15 mouse cellular contexts compared by ENCODE assay signal in the genomic region with DNA sequence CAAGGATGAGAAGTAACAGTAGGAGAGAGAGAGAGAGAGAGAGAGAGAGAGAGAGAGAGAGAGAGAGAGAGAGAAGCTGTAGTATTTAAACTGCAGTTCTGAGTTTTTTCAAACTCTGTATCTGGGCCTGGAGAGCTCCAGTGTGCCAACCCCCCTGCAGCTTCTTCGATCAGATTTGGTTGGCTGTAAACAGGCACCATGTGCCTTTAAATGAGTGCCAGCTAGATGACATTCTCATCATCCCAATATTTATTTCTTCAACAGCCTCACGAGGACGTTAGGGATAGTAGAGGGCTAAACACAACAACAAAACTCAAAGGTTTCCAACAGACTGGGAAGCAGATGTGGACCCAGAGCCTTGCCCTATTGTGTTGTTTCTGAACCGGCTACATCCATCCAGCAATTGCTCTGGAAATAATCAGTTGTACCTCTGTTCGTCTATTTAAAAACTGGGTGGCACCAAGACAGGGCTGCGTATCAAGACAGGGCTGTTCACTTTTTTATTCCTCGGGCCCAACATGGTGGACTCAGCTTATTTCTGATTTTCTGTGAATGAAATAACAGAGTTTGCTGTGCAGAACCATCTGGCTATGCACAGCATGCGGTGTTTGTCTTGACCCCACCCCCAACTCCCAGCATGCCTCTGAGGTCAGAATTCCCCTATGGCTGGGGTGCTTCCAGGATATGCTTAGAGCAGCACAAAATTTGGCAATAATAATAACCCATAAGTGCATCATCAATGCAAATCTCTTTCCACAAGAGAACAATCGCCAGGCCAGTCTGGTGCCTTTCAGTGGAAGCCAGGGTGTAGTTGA. TPM values are rescaled to one million over a fixed set of nuclear protein-coding genes. Genes with fewer than 3 reads are reported as not detected.
DNase-seq lines count a peak whose midpoint lies in the region; ATAC-seq and TF ChIP-seq lines count a peak whose summit lies in the region.
"Had no signal": no experiment of that assay in that cellular context is flagged by ENCODE, and none has a peak within 500 bp of the region (broad histone marks: within the 10 kb centered on the region; RNA-seq: fewer than 3 reads in every experiment).

No protein-coding gene starts in this region.

- H3K27ac ChIP-seq in liver, adult 2 months (replicated peaks; ENCODE audit: insufficient read depth, low read depth, low read length) = no peak overlapping the region
- peak overlapping the region; percentile 22; the same call in 1 of the 2 replicates for H3K27ac ChIP-seq in stomach, embryonic 14.5 days (ENCODE audit: low read length)
- H3K27ac ChIP-seq in hindbrain, embryonic 10.5 days = no peak overlapping the region
- H3K27ac ChIP-seq: forebrain, embryonic 10.5 days; hindbrain, embryonic 15.5 days; kidney, embryonic 15.5 days; limb, embryonic 15.5 days had no signal

- 62% methylated on average over 9 of the region's 9 CpGs for WGBS in liver, adult 2 months
- 66% methylated on average over 9 of the region's 9 CpGs for WGBS in stomach, embryonic 14.5 days
- WGBS in hindbrain, embryonic 10.5 days = 75% methylated on average over 9 of the region's 9 CpGs

- peaks cover 2% of the 10 kb centered on the region; the same call in 1 of the 2 replicates for H3K27me3 ChIP-seq in liver, adult 2 months (ENCODE audit: control insufficient read depth, insufficient read depth, low read length)
- no peaks in the 10 kb centered on the region for H3K27me3 ChIP-seq in stomach, embryonic 14.5 days (ENCODE audit: control insufficient read depth, insufficient read depth, low read length)
- no peaks in the 10 kb centered on the region for H3K27me3 ChIP-seq in hindbrain, embryonic 10.5 days (ENCODE audit: insufficient read depth, poor library complexity, severe bottlenecking)
- H3K27me3 ChIP-seq: hindbrain, embryonic 15.5 days; kidney, embryonic 15.5 days; limb, embryonic 15.5 days had no signal

- no peak for ATAC-seq in stomach, embryonic 14.5 days (ENCODE audit: insufficient number of reproducible peaks, insufficient read depth, low FRiP score, low read depth)
- ATAC-seq: lung, postnatal 0 days had no signal

- no peak for TF ChIP-seq CTCF in liver, adult 2 months (IDR thresholded peaks at IDR 0.05; ENCODE audit: low read depth, low read length)

- no peak overlapping the region for H3K9ac ChIP-seq in liver, adult 2 months (ENCODE audit: low read depth, low read length)
- no peak overlapping the region for H3K9ac ChIP-seq in stomach, embryonic 14.5 days (replicated peaks; ENCODE audit: low read depth, low read length)
- H3K9ac ChIP-seq: hindbrain, embryonic 15.5 days; kidney, embryonic 15.5 days; limb, embryonic 15.5 days had no signal

- DNase-seq in adrenal gland, postnatal 10 days = peak; percentile 13
- DNase-seq in adrenal gland, adult 18-20 months (ENCODE audit: low spot score in 2 of 2) = no peak
- DNase-seq in liver, adult 2 months (ENCODE audit: extremely low read depth, low read depth, low spot score) = peak; percentile 32
- DNase-seq in liver = no peak
- peak; percentile 40 to 61 for DNase-seq in cerebellum, postnatal 25 days
- no peak for DNase-seq in kidney, adult 11 months
- no peak for DNase-seq in hindbrain, embryonic 10.5 days (ENCODE audit: low spot score)
- DNase-seq: heart, adult 18-20 months; thymus, postnatal 36 days had no signal

- no peak overlapping the region for H3K4me2 ChIP-seq in stomach, embryonic 14.5 days (replicated peaks; ENCODE audit: low read depth, low read length)
- H3K4me2 ChIP-seq: hindbrain, embryonic 15.5 days; kidney, embryonic 15.5 days; limb, embryonic 15.5 days had no signal

- peaks cover 18% of the 10 kb centered on the region for H3K4me1 ChIP-seq in liver, adult 2 months (ENCODE audit: control insufficient read depth, insufficient read depth, low read length)
- H3K4me1 ChIP-seq in stomach, embryonic 14.5 days (ENCODE audit: control insufficient read depth, insufficient read depth, low read length) = peaks cover 41% of the 10 kb centered on the region
- peaks cover 20% of the 10 kb centered on the region for H3K4me1 ChIP-seq in hindbrain, embryonic 10.5 days (replicated peaks)

- TF ChIP-seq POLR2A in liver, adult 2 months (IDR thresholded peaks at IDR 0.05; ENCODE audit: extremely low read depth, insufficient read depth, low read length) = no peak

- no peaks in the 10 kb centered on the region for H3K36me3 ChIP-seq in liver, adult 2 months (ENCODE audit: control insufficient read depth, insufficient read depth, low read length)
- no peaks in the 10 kb centered on the region for H3K36me3 ChIP-seq in stomach, embryonic 14.5 days (ENCODE audit: control insufficient read depth, insufficient read depth, low read length)
- no peaks in the 10 kb centered on the region for H3K36me3 ChIP-seq in hindbrain, embryonic 10.5 days
- H3K36me3 ChIP-seq: forebrain, embryonic 10.5 days; hindbrain, embryonic 15.5 days; kidney, embryonic 15.5 days; limb, embryonic 15.5 days had no signal

- no peaks in the 10 kb centered on the region for H3K79me2 ChIP-seq in liver, adult 2 months (ENCODE audit: control insufficient read depth, insufficient read depth, low read length)

- no peak overlapping the region for H3K4me3 ChIP-seq in liver, adult 2 months (ENCODE audit: insufficient read depth, low read depth, low read length)
- H3K4me3 ChIP-seq in stomach, embryonic 14.5 days (ENCODE audit: low read depth, low read length) = no peak overlapping the region
- H3K4me3 ChIP-seq in hindbrain, embryonic 10.5 days = no peak overlapping the region
- H3K4me3 ChIP-seq: forebrain, embryonic 10.5 days; hindbrain, embryonic 15.5 days; kidney, embryonic 15.5 days; limb, embryonic 15.5 days had no signal

- H3K9me3 ChIP-seq in stomach, embryonic 14.5 days (ENCODE audit: control insufficient read depth, low read depth, low read length) = no peaks in the 10 kb centered on the region
- no peaks in the 10 kb centered on the region for H3K9me3 ChIP-seq in hindbrain, embryonic 10.5 days
- H3K9me3 ChIP-seq: forebrain, embryonic 10.5 days; hindbrain, embryonic 15.5 days; kidney, embryonic 15.5 days; limb, embryonic 15.5 days had no signal

RNA-seq across cellular contexts. Expression of a gene that starts 38.5 kb away (rescaled TPM):
- 100 to 1,000 TPM; 103 to 105 TPM for total RNA-seq in adrenal gland, postnatal 10 days (2021)
- 10 to 100 TPM; 57.8 to 83.8 TPM for total RNA-seq in adrenal gland, adult 18-20 months (2021)
- total RNA-seq in liver, adult 2 months (2014; rRNA removed) = 38.3 and 38.4 TPM in 2 replicates
- 37.1 and 38.8 TPM in 2 replicates for polyA plus RNA-seq in liver, adult 2 months (2012; rRNA removed)
- polyA plus RNA-seq in stomach, embryonic 14.5 days (2014; fragmentation: Nextera tagmentation; extraction: Ambion mirVana) = 157 TPM in 2 replicates
- polyA plus RNA-seq in hindbrain, embryonic 10.5 days (2016; fragmentation: Nextera tagmentation; extraction: Ambion mirVana) = 153 and 156 TPM in 2 replicates

Comparison
In these comparisons a context has a peak if more than half of its experiments do, and no peak if none do; other contexts are left out.
1. DNase-seq: peak in adrenal gland, postnatal 10 days (single experiment), liver, adult 2 months (single experiment) and cerebellum, postnatal 25 days (2 of 2); none in adrenal gland, adult 18-20 months (0 of 2), liver (single experiment), kidney, adult 11 months (single experiment) and hindbrain, embryonic 10.5 days (single experiment).